Mouse (Mus musculus) frontal cortex, postnatal 14 days (tissue): ENCODE measurements around the gene Samd15.
"Not testable (repeated sequence)": the region's sequence is repeated elsewhere in the genome, so short reads cannot be mapped to it uniquely, and the experiment has no call there.

Source experiments
- DNase-seq, 2 experiments: peaks; one replicate each; pipeline ENCODE4 v3.0.0; 2022; ENCODE audit warnings: low spot score in 2 of 2

Gene Samd15

GRCm38 (mm10) chr12:87199206-87199972 is at the start of gene Samd15:
Gene Samd15, plus strand, starts transcription at chr12:87199723.
- DNase-seq: peak in 1 of 2 experiments; percentile 26

GRCm38 (mm10) chr12:87154448-87154847 is 45.1 kb upstream of the Samd15 start:
- not testable (repeated sequence) for DNase-seq

GRCm38 (mm10) chr12:87157361-87157760 is 42.2 kb upstream of the Samd15 start:
- DNase-seq: no peak

- DNase-seq: no peak
These were observed 41.4 kb upstream of the Samd15 start for GRCm38 (mm10) chr12:87158099-87158498.

GRCm38 (mm10) chr12:87160310-87160709 is 39.2 kb upstream of the Samd15 start:
- DNase-seq: no peak

- no peak for DNase-seq
These were observed 38.7 kb upstream of the Samd15 start for GRCm38 (mm10) chr12:87160815-87161214.

GRCm38 (mm10) chr12:87175194-87175946 is 24.2 kb upstream of the Samd15 start:
- DNase-seq: no peak

- DNase-seq: no peak
These were observed 21.9 kb upstream of the Samd15 start for GRCm38 (mm10) chr12:87177631-87178030.

- DNase-seq: no peak
These were observed 6.5 kb upstream of the Samd15 start for GRCm38 (mm10) chr12:87193008-87193407.

GRCm38 (mm10) chr12:87195069-87195468 is 4.5 kb upstream of the Samd15 start:
- no peak for DNase-seq

- DNase-seq: no peak
These were observed 3.2 kb upstream of the Samd15 start for GRCm38 (mm10) chr12:87196310-87196709.

GRCm38 (mm10) chr12:87198792-87199191 is 731 bp upstream of the Samd15 start:
- DNase-seq: no peak

- DNase-seq: peak; percentile 66 to 67
These were observed 557 bp downstream of the Samd15 start, which contains the start of gene Tmed8 for GRCm38 (mm10) chr12:87199973-87200586. Gene Tmed8, minus strand, starts transcription at chr12:87200454.

- no peak for DNase-seq
These were observed 2.2 kb downstream of the Samd15 start for GRCm38 (mm10) chr12:87201694-87202093.

- DNase-seq: not testable (repeated sequence)
These were observed 6.3 kb downstream of the Samd15 start for GRCm38 (mm10) chr12:87205789-87206188.

GRCm38 (mm10) chr12:87212844-87213606 is 13.5 kb downstream of the Samd15 start:
- no peak for DNase-seq

- no peak for DNase-seq
These were observed 16.5 kb downstream of the Samd15 start for GRCm38 (mm10) chr12:87216053-87216452.

GRCm38 (mm10) chr12:87217596-87217995 is 18.1 kb downstream of the Samd15 start:
- no peak for DNase-seq

GRCm38 (mm10) chr12:87219362-87219761 is 19.8 kb downstream of the Samd15 start:
- no peak for DNase-seq

- DNase-seq: no peak
These were observed 25.4 kb downstream of the Samd15 start for GRCm38 (mm10) chr12:87224950-87225349.

- no peak for DNase-seq
These were observed 27.3 kb downstream of the Samd15 start for GRCm38 (mm10) chr12:87226801-87227200.

GRCm38 (mm10) chr12:87229633-87230032 is 30.1 kb downstream of the Samd15 start:
- no peak for DNase-seq
